Mouse (Mus musculus) stomach, postnatal 0 days (tissue): ENCODE measurements around the gene Gm38392.

Experiments used
- CTCF ChIP-seq: IDR thresholded peaks from 2 replicates; pipeline ENCODE4 v1.5.1; 2016; ENCODE audit warnings: antibody characterized with exemption, low read depth, mild to moderate bottlenecking, moderate library complexity
- EP300 ChIP-seq: optimal IDR thresholded peaks from 2 replicates; pipeline ENCODE3; 2016; ENCODE audit warnings: antibody characterized with exemption

- no peak for TF ChIP-seq CTCF
- no peak for TF ChIP-seq EP300
Measured at GRCm38 (mm10) chr3:88200161-88200971, 86.6 kb downstream of the Gm38392 start.
